Comparison of ENCODE assay signal across 18 mouse cellular contexts in genomic region chr7:48853496-48853895, GRCm38 (mm10). TPM values are rescaled to one million over a fixed set of nuclear protein-coding genes. Genes with fewer than 3 reads are reported as not detected.
A peak's percentile ranks its signal among the peaks of the same experiment; 100 is the strongest.
DNase-seq lines count a peak whose midpoint lies in the region; ATAC-seq and TF ChIP-seq lines count a peak whose summit lies in the region.
"Had no signal": no experiment of that assay in that cellular context is flagged by ENCODE, and none has a peak within 500 bp of the region (broad histone marks: within the 10 kb centered on the region; RNA-seq: fewer than 3 reads in every experiment).

No protein-coding gene starts in this region.

- H3K27ac ChIP-seq in heart, embryonic 13.5 days (replicated peaks), result peak overlapping the region; percentile 90
- H3K27ac ChIP-seq in heart, postnatal 0 days (ENCODE audit: low read depth), result peak overlapping the region; percentile 83
- no peak overlapping the region for H3K27ac ChIP-seq in midbrain, embryonic 16.5 days (ENCODE audit: low read length)
- H3K27ac ChIP-seq: embryonic facial prominence, embryonic 10.5 days; forebrain, embryonic 13.5 days; hindbrain, embryonic 10.5 days; hindbrain, embryonic 14.5 days had no signal

- no peak overlapping the region for H3K9ac ChIP-seq in heart, embryonic 13.5 days
- H3K9ac ChIP-seq in heart, postnatal 0 days (replicated peaks; ENCODE audit: low read depth, low read length), result no peak overlapping the region
- H3K9ac ChIP-seq in midbrain, embryonic 16.5 days (ENCODE audit: low read depth, low read length), result no peak overlapping the region
- H3K9ac ChIP-seq: forebrain, embryonic 13.5 days; forebrain, postnatal 0 days; hindbrain, embryonic 14.5 days had no signal

- no peaks in the 10 kb centered on the region for H3K27me3 ChIP-seq in heart, embryonic 13.5 days (replicated peaks)
- no peaks in the 10 kb centered on the region for H3K27me3 ChIP-seq in heart, postnatal 0 days (ENCODE audit: control insufficient read depth, insufficient read depth, low read length)
- H3K27me3 ChIP-seq in midbrain, embryonic 16.5 days (ENCODE audit: control insufficient read depth, insufficient read depth, low read depth, low read length), result no peaks in the 10 kb centered on the region
- H3K27me3 ChIP-seq: forebrain, embryonic 13.5 days had no signal

- no peak for TF ChIP-seq CTCF in heart, postnatal 0 days (IDR thresholded peaks at IDR 0.05; ENCODE audit: low read depth)

- ATAC-seq in heart, embryonic 13.5 days (ENCODE audit: extremely low read depth, insufficient number of reproducible peaks, low FRiP score, low TSS enrichment), result peak; percentile 25; the same call in 1 of the 2 replicates
- ATAC-seq in heart, postnatal 0 days (ENCODE audit: insufficient read depth, low read depth), result peak; percentile 57
- ATAC-seq in midbrain, embryonic 16.5 days, result no peak
- ATAC-seq: forebrain, embryonic 13.5 days; forebrain, postnatal 0 days; intestine, embryonic 16.5 days had no signal

- no peaks in the 10 kb centered on the region for H3K36me3 ChIP-seq in heart, embryonic 13.5 days
- H3K36me3 ChIP-seq in heart, postnatal 0 days (replicated peaks; ENCODE audit: control insufficient read depth, insufficient read depth, low read length), result no peaks in the 10 kb centered on the region
- H3K36me3 ChIP-seq in midbrain, embryonic 16.5 days (ENCODE audit: control insufficient read depth, insufficient read depth, low read length), result no peaks in the 10 kb centered on the region
- H3K36me3 ChIP-seq: embryonic facial prominence, embryonic 10.5 days; hindbrain, embryonic 10.5 days had no signal

- intact Hi-C loops in heart, postnatal 14 days (cut with DNase I), result no loop called here

- peak overlapping the region; percentile 21 for H3K4me2 ChIP-seq in heart, embryonic 13.5 days
- H3K4me2 ChIP-seq in heart, postnatal 0 days (ENCODE audit: low read depth, low read length), result peak overlapping the region; percentile 10; the same call in 1 of the 2 replicates
- H3K4me2 ChIP-seq in midbrain, embryonic 16.5 days (ENCODE audit: low read length), result no peak overlapping the region
- H3K4me2 ChIP-seq: forebrain, embryonic 13.5 days; hindbrain, embryonic 14.5 days had no signal

- no peak overlapping the region for H3K4me3 ChIP-seq in heart, embryonic 13.5 days
- no peak overlapping the region for H3K4me3 ChIP-seq in heart, postnatal 0 days (ENCODE audit: low read depth, low read length)
- no peak overlapping the region for H3K4me3 ChIP-seq in midbrain, embryonic 16.5 days (ENCODE audit: low read depth, low read length)
- H3K4me3 ChIP-seq: embryonic facial prominence, embryonic 10.5 days; forebrain, embryonic 13.5 days; hindbrain, embryonic 10.5 days had no signal

- DNase-seq in heart, adult 8-10 months (ENCODE audit: low spot score), result peak; percentile 40
- no peak for DNase-seq in heart, postnatal 14 days
- peak; percentile 66 for DNase-seq in heart, postnatal 0 days (ENCODE audit: low spot score)
- no peak for DNase-seq in layer of hippocampus, adult 11-12 months (ENCODE audit: low spot score)
- DNase-seq: adrenal gland, adult 2 months; adrenal gland, postnatal 36 days; cerebellum, adult 2 months; cerebellum, postnatal 10 days; forebrain, postnatal 0 days; gastrocnemius, postnatal 25 days; kidney, adult 2 months had no signal

- H3K4me1 ChIP-seq in heart, embryonic 13.5 days, result peaks cover 55% of the 10 kb centered on the region
- peaks cover 28% of the 10 kb centered on the region for H3K4me1 ChIP-seq in heart, postnatal 0 days (ENCODE audit: control insufficient read depth, insufficient read depth)
- H3K4me1 ChIP-seq in midbrain, embryonic 16.5 days (ENCODE audit: control insufficient read depth, insufficient read depth, low read length), result 0 out of 2 replicates have a peak, but pooled peaks cover 4% of the 10 kb centered on the region
- H3K4me1 ChIP-seq: embryonic facial prominence, embryonic 10.5 days; forebrain, embryonic 13.5 days; hindbrain, embryonic 10.5 days had no signal

- no peak for TF ChIP-seq EP300 in heart, postnatal 0 days (IDR thresholded peaks at IDR 0.05; ENCODE audit: low read depth)

- no peaks in the 10 kb centered on the region for H3K9me3 ChIP-seq in heart, embryonic 13.5 days
- no peaks in the 10 kb centered on the region for H3K9me3 ChIP-seq in heart, postnatal 0 days (replicated peaks; ENCODE audit: control insufficient read depth, low read length)
- no peaks in the 10 kb centered on the region for H3K9me3 ChIP-seq in midbrain, embryonic 16.5 days (replicated peaks; ENCODE audit: control insufficient read depth, low read length, poor library complexity, severe bottlenecking)
- H3K9me3 ChIP-seq: embryonic facial prominence, embryonic 10.5 days; forebrain, embryonic 13.5 days; hindbrain, embryonic 10.5 days had no signal

- WGBS in heart, embryonic 13.5 days, result 31% methylated on average over 13 of the region's 13 CpGs
- 24% methylated on average over 13 of the region's 13 CpGs for WGBS in heart, postnatal 0 days
- 88% methylated on average over 13 of the region's 13 CpGs for WGBS in midbrain, embryonic 16.5 days

RNA-seq across cellular contexts. Expression of gene Csrp3, which starts 5.7 kb away (rescaled TPM):
- total RNA-seq in heart, adult 8-10 months (2022), result 1,000 to 10,000 TPM; 2,121 to 2,549 (median 2,255) TPM
- total RNA-seq in heart, postnatal 14 days (2021), result 1,000 to 10,000 TPM; 1,478 to 1,683 TPM
- polyA plus RNA-seq in heart, embryonic 13.5 days (2015; fragmentation: Nextera tagmentation; extraction: Ambion mirVana), result 1,256 and 1,437 TPM in 2 replicates
- total RNA-seq in heart, postnatal 0 days (2014; rRNA removed; ENCODE audit: low replicate concordance), result 1,353 and 1,464 TPM in 2 replicates
- 1,907 and 1,928 TPM in 2 replicates for polyA plus RNA-seq in heart, postnatal 0 days (2015; fragmentation: Nextera tagmentation; extraction: Ambion mirVana)
- 0.25 TPM in 1 of 2 replicates, not detected in the other for polyA plus RNA-seq in midbrain, embryonic 16.5 days (2015; fragmentation: Nextera tagmentation; extraction: Ambion mirVana)
- total RNA-seq: adrenal gland, adult 2 months; adrenal gland, postnatal 36 days; forebrain, postnatal 0 days had no signal
- polyA plus RNA-seq: adrenal gland, adult 2 months; cerebellum, adult 2 months; forebrain, embryonic 13.5 days; forebrain, postnatal 0 days; hindbrain, embryonic 10.5 days; hindbrain, embryonic 14.5 days had no signal

RNA-seq across cellular contexts. Expression of gene E2f8, which starts 27.9 kb away (rescaled TPM):
- 1 to 10 TPM in 3 of 4 experiments, under 1 TPM in 1; 0.87 to 2.1 (median 1.2) TPM for total RNA-seq in heart, adult 8-10 months (2022)
- total RNA-seq in heart, postnatal 14 days (2021), result 1 to 10 TPM; 1.8 to 3.3 TPM
- polyA plus RNA-seq in heart, embryonic 13.5 days (2015; fragmentation: Nextera tagmentation; extraction: Ambion mirVana), result 18.6 and 19.9 TPM in 2 replicates
- 5.8 and 5.9 TPM in 2 replicates for total RNA-seq in heart, postnatal 0 days (2014; rRNA removed; ENCODE audit: low replicate concordance)
- 3.0 and 3.5 TPM in 2 replicates for polyA plus RNA-seq in heart, postnatal 0 days (2015; fragmentation: Nextera tagmentation; extraction: Ambion mirVana)
- polyA plus RNA-seq in midbrain, embryonic 16.5 days (2015; fragmentation: Nextera tagmentation; extraction: Ambion mirVana), result 1.5 and 1.7 TPM in 2 replicates

RNA-seq across cellular contexts. Expression of gene Nav2, which starts 55.0 kb away (rescaled TPM):
- total RNA-seq in heart, adult 8-10 months (2022), result 10 to 100 TPM; 31.3 to 55.8 (median 41.0) TPM
- 10 to 100 TPM; 60.0 to 64.1 TPM for total RNA-seq in heart, postnatal 14 days (2021)
- polyA plus RNA-seq in heart, embryonic 13.5 days (2015; fragmentation: Nextera tagmentation; extraction: Ambion mirVana), result 25.3 and 26.1 TPM in 2 replicates
- total RNA-seq in heart, postnatal 0 days (2014; rRNA removed; ENCODE audit: low replicate concordance), result 54.8 and 77.9 TPM in 2 replicates
- 20.4 and 22.8 TPM in 2 replicates for polyA plus RNA-seq in heart, postnatal 0 days (2015; fragmentation: Nextera tagmentation; extraction: Ambion mirVana)
- 21.5 and 23.6 TPM in 2 replicates for polyA plus RNA-seq in midbrain, embryonic 16.5 days (2015; fragmentation: Nextera tagmentation; extraction: Ambion mirVana)

Comparison
In these comparisons a context has a peak if more than half of its experiments do, and no peak if none do; other contexts are left out.
1. DNase-seq: peak in heart, adult 8-10 months (single experiment) and heart, postnatal 0 days (single experiment); none in heart, postnatal 14 days (0 of 2) and layer of hippocampus, adult 11-12 months (single experiment).